Mouse (Mus musculus) inflammation-experienced regulatory T-cells, adult 6 months (primary cell): Measurements from ENCODE around the gene Tm4sf4. TPM values are rescaled to one million over a fixed set of nuclear protein-coding genes. Genes with fewer than 3 reads are reported as not detected.

Experiments used
- ATAC-seq: one replicate; pipeline ENCODE4 v1.8.0; 2017
- polyA plus RNA-seq, 3 experiments: library from polyadenylated mRNA; unstranded; fragments of 100-300 nt; shearing (Covaris generic); gene quantifications; one replicate each; pipeline ENCODE4 v1.2.1; 2017

Gene Tm4sf4
- polyA plus RNA-seq, 3 experiments from 2014 or later = not detected

DNA sequence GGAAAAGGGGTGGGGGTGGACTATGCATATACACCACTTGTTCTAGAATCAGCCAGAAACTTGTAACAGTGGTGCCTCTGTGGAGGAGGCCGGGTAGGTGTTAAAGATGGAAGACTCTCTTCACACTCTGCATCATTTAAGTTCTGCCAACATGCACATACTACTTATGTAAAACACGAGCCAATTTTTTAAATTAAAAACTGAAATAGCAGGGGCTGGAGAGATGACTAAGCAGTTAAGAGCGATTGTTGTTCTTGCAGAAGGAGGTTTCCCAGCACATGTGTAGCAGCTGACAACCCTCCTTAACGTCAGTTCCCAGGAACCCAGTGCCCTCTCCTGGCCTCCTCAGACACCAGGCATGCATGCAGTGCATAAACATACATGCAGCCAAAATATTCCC is 55.5 kb downstream of the Tm4sf4 start:
- ATAC-seq = no peak

GRCm38 (mm10) chr3:57481981-57482380 is 56.9 kb downstream of the Tm4sf4 start:
- ATAC-seq = no peak

- ATAC-seq = no peak
Observed at GRCm38 (mm10) chr3:57486068-57486467, 61.0 kb downstream of the Tm4sf4 start.

DNA sequence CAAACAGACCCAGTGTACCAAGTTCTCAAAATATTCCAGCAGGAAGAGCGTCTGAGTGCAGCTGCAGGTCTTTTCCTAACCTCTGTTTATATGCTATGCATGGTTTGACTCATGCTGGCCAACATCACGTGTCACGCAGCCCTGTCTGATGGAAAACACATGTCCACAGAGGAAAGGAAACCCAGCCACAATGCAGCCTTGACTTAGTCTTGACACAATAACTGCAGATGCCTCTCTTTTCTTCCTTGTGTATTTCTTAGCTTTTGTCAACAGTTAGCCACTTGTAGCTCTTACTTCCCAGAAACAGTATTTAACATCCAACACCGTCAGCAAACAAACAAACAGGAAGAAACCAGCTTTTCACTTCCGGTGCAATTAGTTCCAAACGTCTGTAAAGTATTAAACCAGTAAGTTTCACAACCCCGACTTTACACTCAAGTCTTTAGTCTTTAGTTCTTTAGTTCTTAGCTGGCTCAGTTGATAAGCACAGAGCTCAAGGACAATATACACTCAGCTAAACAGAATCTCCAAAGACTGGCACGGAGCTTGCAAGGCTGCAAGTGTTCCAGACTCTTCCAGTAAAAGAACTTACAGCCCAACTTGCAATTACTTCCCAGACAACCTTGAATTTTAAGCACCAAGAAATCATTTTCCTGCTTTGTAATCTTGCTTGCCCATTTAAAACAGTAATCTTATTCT is 62.5 kb downstream of the Tm4sf4 start:
- ATAC-seq = no peak

Other genes starting within 250 kb of the Tm4sf4 start
- not detected for gene Tm4sf1, start 123.3 kb upstream of the Tm4sf4 start, polyA plus RNA-seq
- under 1 TPM in 2 of 3 experiments, not detected in 1; 0.13 to 0.19 TPM for gene Wwtr1, start 150.6 kb downstream of the Tm4sf4 start, polyA plus RNA-seq
- gene Commd2, start 226.4 kb downstream of the Tm4sf4 start, polyA plus RNA-seq = 10 to 100 TPM; 68.5 to 75.1 (median 69.8) TPM